Mouse (Mus musculus): ENCODE results near the gene Zbtb7b.

DNA sequence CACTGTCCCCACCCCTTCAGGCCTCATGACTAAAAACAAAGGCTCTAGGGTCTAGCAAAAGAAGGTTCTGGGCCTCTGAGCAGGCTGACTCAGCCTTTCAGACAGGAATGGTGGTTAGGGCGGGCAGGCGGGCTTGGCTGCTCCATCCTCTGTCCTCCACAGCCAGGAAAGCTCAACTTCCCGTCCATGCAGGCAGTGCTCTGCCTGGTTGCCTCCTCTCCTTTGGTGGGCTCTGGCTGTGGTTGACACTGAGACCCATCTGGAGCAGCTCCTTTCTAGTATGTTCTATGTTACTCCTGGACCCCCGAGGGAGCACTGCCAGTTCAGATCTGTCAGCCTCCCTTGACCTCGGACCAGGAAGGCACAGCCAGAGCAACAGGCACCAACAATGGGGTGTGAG, 8.1 kb upstream of the Zbtb7b start, which contains the start of gene Lenep:
- TF ChIP-seq EP300 (IDR thresholded peaks at IDR 0.05; ENCODE audit: insufficient read depth, low read depth, low read length), result no peak
- TF ChIP-seq POLR2A (IDR thresholded peaks at IDR 0.05; ENCODE audit: insufficient read depth, low read length), result no peak
- TF ChIP-seq CTCF (IDR thresholded peaks at IDR 0.05; ENCODE audit: low read depth, low read length), result no peak
